Mouse (Mus musculus): ENCODE measurements at regions not wholly inside any gene's neighbourhood (a gene's known extent, or its start where the extent isn't known, plus 50 kb on each side); places are given as distances from the start of the nearest gene placed in this dataset.

- no peak for DNase-seq
Measured at GRCm38 (mm10) chrX:12219474-12219873, 59.3 kb upstream of the Bcor start.

GRCm38 (mm10) chrX:12224314-12224713 is 64.2 kb upstream of the Bcor start:
- no peak for DNase-seq

- no peak for DNase-seq
Measured at GRCm38 (mm10) chrX:12225116-12225891, 65.1 kb upstream of the Bcor start.

GRCm38 (mm10) chrX:12225892-12226206 is 65.7 kb upstream of the Bcor start:
- DNase-seq = no peak

- peak in 1 of 2 experiments; percentile 25 for DNase-seq
Measured at GRCm38 (mm10) chrX:12240505-12241011, 80.4 kb upstream of the Bcor start.

- no peak for DNase-seq
Measured at GRCm38 (mm10) chrX:12241751-12242150, 81.6 kb upstream of the Bcor start.

GRCm38 (mm10) chrX:12249071-12249470 is 88.9 kb upstream of the Bcor start:
- no peak for DNase-seq

- DNase-seq = no peak
Measured at GRCm38 (mm10) chrX:12249911-12250310, 89.8 kb upstream of the Bcor start.

GRCm38 (mm10) chrX:12251853-12252679 is 91.9 kb upstream of the Bcor start:
- DNase-seq = peak; percentile 67 to 77

GRCm38 (mm10) chrX:12252680-12253021 is 92.5 kb upstream of the Bcor start:
- DNase-seq = no peak

GRCm38 (mm10) chrX:12256758-12257157 is 96.6 kb upstream of the Bcor start:
- no peak for DNase-seq

- DNase-seq = no peak
Measured at GRCm38 (mm10) chrX:12263834-12264233, 103.7 kb upstream of the Bcor start.

- no peak for DNase-seq
Measured at GRCm38 (mm10) chrX:12284741-12285140, 124.6 kb upstream of the Bcor start.

GRCm38 (mm10) chrX:12285141-12285540 is 125.0 kb upstream of the Bcor start:
- DNase-seq = no peak

- no peak for DNase-seq
Measured at GRCm38 (mm10) chrX:12285976-12286909, 126.1 kb upstream of the Bcor start.

- no peak for DNase-seq
Measured at GRCm38 (mm10) chrX:12286910-12287522, 126.9 kb upstream of the Bcor start.

- peak in 1 of 2 experiments; percentile 9 for DNase-seq
Measured at GRCm38 (mm10) chrX:12287656-12288561, 127.8 kb upstream of the Bcor start.

GRCm38 (mm10) chrX:12288562-12289117 is 128.5 kb upstream of the Bcor start:
- DNase-seq = no peak

- no peak for DNase-seq
Measured at GRCm38 (mm10) chrX:12293146-12293545, 133.0 kb upstream of the Bcor start.

GRCm38 (mm10) chrX:12294452-12294851 is 134.3 kb upstream of the Bcor start:
- no peak for DNase-seq
